Mouse (Mus musculus) kidney, adult 2 months (tissue): Measurements from ENCODE around the gene Jrkl.

Experiments
- CTCF ChIP-seq: fragments of 200-500 bp; conservative IDR thresholded peaks from 2 replicates; pipeline ENCODE4 v1.5.1; 2011; ENCODE audit warnings: low read depth, mild to moderate bottlenecking, control low read depth, low read length, moderate library complexity, mixed read lengths; ENCODE audit not compliant: insufficient read depth, insufficient read length
- POLR2A ChIP-seq: fragments of 200-500 bp; IDR thresholded peaks from one replicate; pipeline ENCODE4 v1.6.1; 2011; ENCODE audit warnings: low read depth, low read length, control low read depth

DNA sequence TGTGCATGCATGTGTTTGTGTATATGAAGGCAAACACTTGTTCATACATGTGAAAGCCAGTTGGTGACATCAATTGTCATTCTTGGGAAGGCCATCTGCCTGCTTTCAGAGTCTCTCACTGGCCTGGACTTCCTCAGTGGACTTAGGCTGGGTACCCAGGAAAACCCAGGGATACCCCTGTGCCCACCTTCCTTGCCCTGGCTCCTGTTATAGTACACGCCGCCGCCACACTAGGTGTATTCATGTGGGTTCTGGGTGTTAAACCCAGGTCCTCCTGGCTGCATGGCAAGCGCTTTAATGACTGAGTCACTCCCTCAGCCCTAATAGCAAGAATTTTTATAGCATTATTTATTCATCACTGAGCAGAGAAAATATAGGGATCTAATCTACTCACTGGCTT lies 51.0 kb downstream of the Jrkl start:
- TF ChIP-seq POLR2A: no peak
- TF ChIP-seq CTCF: no peak
